Mouse (Mus musculus): ENCODE measurements at regions not wholly inside any gene's neighbourhood (a gene's known extent, or its start where the extent isn't known, plus 50 kb on each side); places are given as distances from the start of the nearest gene placed in this dataset.

DNA sequence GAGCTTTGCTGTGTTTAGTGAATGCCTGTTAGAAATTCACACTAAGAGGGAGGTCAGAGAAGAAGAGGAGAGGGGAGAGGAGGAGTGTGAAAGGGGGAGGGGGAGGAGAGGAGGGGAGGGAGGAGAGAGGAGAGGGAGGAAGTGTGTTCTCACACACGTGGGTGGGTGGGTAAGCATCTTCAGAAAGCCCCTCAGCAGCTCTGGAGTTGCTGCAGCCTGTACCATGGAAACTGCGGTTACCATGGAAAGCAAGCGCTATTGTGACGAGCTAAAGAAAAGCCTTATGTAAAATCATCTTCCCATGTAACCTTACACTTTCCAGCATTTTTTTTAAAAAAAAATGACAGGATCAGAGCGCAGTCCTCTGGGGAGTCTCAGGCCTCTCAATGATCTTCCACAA, 441.8 kb downstream of the Rwdd3 start:
- TF ChIP-seq POLR2A (IDR thresholded peaks at IDR 0.05; ENCODE audit: insufficient read depth, low read depth, low read length) (no peak), CTCF (IDR thresholded peaks at IDR 0.05) (no peak)
